Mouse (Mus musculus) midbrain, embryonic 15.5 days (tissue): Measurements from ENCODE around the gene Dnmt1. TPM values are rescaled to one million over a fixed set of nuclear protein-coding genes. Genes with fewer than 3 reads are reported as not detected.

ENCODE experiments used
- ATAC-seq: fragments of 200-750 bp; cut with Nextera tagmentation; replicated peaks from 2 replicates; pipeline ENCODE4 v1.8.0; 2017; ENCODE audit warnings: moderate TSS enrichment
- H3K27ac ChIP-seq: fragments of 300-500 bp; sonication (generic); 2 replicates; pipeline ENCODE4 v1.5.1; 2015; ENCODE audit warnings: mild to moderate bottlenecking, inconsistent platforms
- H3K27me3 ChIP-seq: fragments of 300-500 bp; sonication (generic); replicated peaks from 2 replicates; pipeline ENCODE4 v1.6.1; 2015; ENCODE audit warnings: inconsistent platforms
- H3K36me3 ChIP-seq: fragments of 300-500 bp; sonication (generic); replicated peaks from 2 replicates; pipeline ENCODE4 v1.6.1; 2015; ENCODE audit warnings: inconsistent platforms
- H3K4me1 ChIP-seq: fragments of 300-500 bp; sonication (generic); 2 replicates; pipeline ENCODE4 v1.6.1; 2015; ENCODE audit warnings: inconsistent platforms
- H3K4me2 ChIP-seq: fragments of 300-500 bp; sonication (generic); 2 replicates; pipeline ENCODE4 v1.6.1; 2015; ENCODE audit warnings: inconsistent platforms, mild to moderate bottlenecking, moderate library complexity
- H3K4me3 ChIP-seq: fragments of 300-500 bp; sonication (generic); 2 replicates; pipeline ENCODE4 v1.5.1; 2015; ENCODE audit warnings: mild to moderate bottlenecking, inconsistent platforms
- H3K9ac ChIP-seq: fragments of 300-500 bp; sonication (generic); 2 replicates; pipeline ENCODE4 v1.6.1; 2015; ENCODE audit warnings: mild to moderate bottlenecking, inconsistent platforms
- H3K9me3 ChIP-seq: fragments of 300-500 bp; sonication (generic); 2 replicates; pipeline ENCODE4 v1.6.1; 2016; ENCODE audit warnings: inconsistent platforms
- whole genome bisulfite sequencing: fragments of 180-500 bp; shearing (Covaris S2); methylation state at CpG from one replicate; pipeline ENCODE4 v1.1.7; 2015; ENCODE audit warnings: mixed read lengths; 5-methylcytosine and 5-hydroxymethylcytosine counted together
- microRNA-seq: library from miRNA; unstranded; fragments of <30 nt; microRNA quantifications from one replicate; pipeline ENCODE4, GENCODE M21; 2016
- polyA plus RNA-seq: library from polyadenylated mRNA; unstranded; fragments of >200 nt; fragmentation: Nextera tagmentation; extraction: Ambion mirVana; gene quantifications from 2 replicates; pipeline ENCODE4 v1.2.1, GENCODE M21; 2015

The Dnmt1 gene
- polyA plus RNA-seq, 1 experiment from 2014 or later, result 78.1 TPM

GRCm38 (mm10) chr9:20873521-20873920, 86.2 kb downstream of the Dnmt1 start:
- Histone ChIP-seq H3K4me1 (peaks cover 18% of the 10 kb centered on the region), H3K4me3 (no peak overlapping the region), H3K27ac (no peak overlapping the region), H3K9ac (no peak overlapping the region), H3K4me2 (no peak overlapping the region), H3K27me3 (peaks cover 21% of the 10 kb centered on the region), H3K36me3 (no peaks in the 10 kb centered on the region), H3K9me3 (no peaks in the 10 kb centered on the region)
- WGBS, result 90% methylated on average over 12 of the region's 12 CpGs
- ATAC-seq, result no peak

- no peaks in the 10 kb centered on the region for H3K36me3 ChIP-seq
- peaks cover 24% of the 10 kb centered on the region for H3K27me3 ChIP-seq
- ATAC-seq, result no peak
- H3K9me3 ChIP-seq, result no peaks in the 10 kb centered on the region
- H3K9ac ChIP-seq, result no peak overlapping the region
- no peak overlapping the region for H3K4me3 ChIP-seq
- no peak overlapping the region for H3K27ac ChIP-seq
- 88% methylated on average over 10 of the region's 10 CpGs for WGBS
- H3K4me2 ChIP-seq, result no peak overlapping the region
- H3K4me1 ChIP-seq, result peaks cover 18% of the 10 kb centered on the region
These were observed 86.7 kb downstream of the Dnmt1 start for GRCm38 (mm10) chr9:20872991-20873390.

GRCm38 (mm10) chr9:20870211-20871173, 89.2 kb downstream of the Dnmt1 start:
- Histone ChIP-seq H3K9me3 (no peaks in the 10 kb centered on the region), H3K27ac (no peak overlapping the region), H3K4me1 (peaks cover 3% of the 10 kb centered on the region; the same call in 1 of the 2 replicates), H3K36me3 (no peaks in the 10 kb centered on the region), H3K4me2 (no peak overlapping the region), H3K9ac (no peak overlapping the region), H3K27me3 (peaks cover 36% of the 10 kb centered on the region), H3K4me3 (no peak overlapping the region)
- 75% methylated on average over 12 of the region's 12 CpGs for WGBS
- ATAC-seq, result no peak

GRCm38 (mm10) chr9:20869246-20869645, 90.4 kb downstream of the Dnmt1 start:
- Histone ChIP-seq H3K9me3 (no peaks in the 10 kb centered on the region), H3K36me3 (no peaks in the 10 kb centered on the region), H3K4me2 (peak overlapping the region; percentile 47), H3K27ac (no peak overlapping the region), H3K9ac (no peak overlapping the region), H3K4me1 (peaks cover 3% of the 10 kb centered on the region; the same call in 1 of the 2 replicates), H3K27me3 (peaks cover 36% of the 10 kb centered on the region), H3K4me3 (peak overlapping the region; percentile 34)
- 9% methylated on average over 19 of the region's 19 CpGs for WGBS
- ATAC-seq, result no peak

- H3K4me3 ChIP-seq, result peak within 1 kb of the TSS; percentile 34
- peak; percentile 40; the same call in 1 of the 2 replicates for ATAC-seq
- no peaks in the 10 kb centered on the region for H3K36me3 ChIP-seq
- H3K27me3 ChIP-seq, result peaks cover 36% of the 10 kb centered on the region
- H3K9ac ChIP-seq, result no peak within 1 kb of the TSS
- WGBS, result 10% methylated on average over 53 of the region's 53 CpGs
- H3K27ac ChIP-seq, result no peak within 1 kb of the TSS
- peaks cover 3% of the 10 kb centered on the region; the same call in 1 of the 2 replicates for H3K4me1 ChIP-seq
- H3K4me2 ChIP-seq, result peak within 1 kb of the TSS; percentile 47
- H3K9me3 ChIP-seq, result no peaks in the 10 kb centered on the region
These were observed 91.2 kb downstream of the Dnmt1 start, which contains the start of gene A230050P20Rik for GRCm38 (mm10) chr9:20868448-20869001. Gene A230050P20Rik, plus strand, starts transcription at chr9:20868642.

GRCm38 (mm10) chr9:20866879-20867278, 92.8 kb downstream of the Dnmt1 start:
- Histone ChIP-seq H3K27ac (no peak overlapping the region), H3K27me3 (peaks cover 36% of the 10 kb centered on the region), H3K9me3 (no peaks in the 10 kb centered on the region), H3K36me3 (no peaks in the 10 kb centered on the region), H3K4me2 (no peak overlapping the region), H3K4me3 (no peak overlapping the region), H3K9ac (no peak overlapping the region), H3K4me1 (peaks cover 3% of the 10 kb centered on the region; the same call in 1 of the 2 replicates)
- no peak for ATAC-seq
- 59% methylated on average over 3 of the region's 3 CpGs for WGBS

GRCm38 (mm10) chr9:20862225-20862624, 97.5 kb downstream of the Dnmt1 start:
- Histone ChIP-seq H3K27me3 (peaks cover 9% of the 10 kb centered on the region; the same call in 1 of the 2 replicates), H3K4me2 (no peak overlapping the region), H3K27ac (no peak overlapping the region), H3K4me1 (no peaks in the 10 kb centered on the region), H3K4me3 (no peak overlapping the region), H3K36me3 (no peaks in the 10 kb centered on the region), H3K9me3 (no peaks in the 10 kb centered on the region), H3K9ac (no peak overlapping the region)
- ATAC-seq, result no peak
- WGBS, result 65% methylated on average over 4 of the region's 4 CpGs

- Histone ChIP-seq H3K4me2 (no peak overlapping the region), H3K4me1 (no peaks in the 10 kb centered on the region), H3K9ac (no peak overlapping the region), H3K4me3 (no peak overlapping the region), H3K27me3 (peaks cover 9% of the 10 kb centered on the region; the same call in 1 of the 2 replicates), H3K27ac (no peak overlapping the region), H3K36me3 (no peaks in the 10 kb centered on the region), H3K9me3 (no peaks in the 10 kb centered on the region)
- no peak for ATAC-seq
- 11% methylated on average over 4 of the region's 4 CpGs for WGBS
These were observed 97.9 kb downstream of the Dnmt1 start for GRCm38 (mm10) chr9:20861821-20862220.

- Histone ChIP-seq H3K9me3 (no peaks in the 10 kb centered on the region), H3K27ac (no peak overlapping the region), H3K4me3 (no peak overlapping the region), H3K36me3 (no peaks in the 10 kb centered on the region), H3K4me1 (no peaks in the 10 kb centered on the region), H3K4me2 (no peak overlapping the region), H3K27me3 (peaks cover 6% of the 10 kb centered on the region; the same call in 1 of the 2 replicates), H3K9ac (no peak overlapping the region)
- no peak for ATAC-seq
- 50% methylated on average over 6 of the region's 6 CpGs for WGBS
These were observed 99.8 kb downstream of the Dnmt1 start for GRCm38 (mm10) chr9:20859926-20860325.

Small RNA genes within 50 kb of the gene (microRNA-seq; reads per million reads assigned to microRNA genes)
- gene Mir7081, result 0.55 reads per million

Other genes starting within 250 kb of the Dnmt1 start
- gene Olfm2, start 213.5 kb downstream of the Dnmt1 start, polyA plus RNA-seq, result 209 and 213 TPM in 2 replicates
- 0.85 and 0.98 TPM in 2 replicates for gene Col5a3, start 144.8 kb downstream of the Dnmt1 start, polyA plus RNA-seq
- not detected in 2 replicates for gene Rdh8, start 141.4 kb downstream of the Dnmt1 start, polyA plus RNA-seq
- gene A230050P20Rik, start 91.2 kb downstream of the Dnmt1 start, polyA plus RNA-seq, result 6.8 and 7.3 TPM in 2 replicates
- 15.3 and 16.8 TPM in 2 replicates for gene Angptl6, start 80.2 kb downstream of the Dnmt1 start, polyA plus RNA-seq
- 49.1 and 50.5 TPM in 2 replicates for gene Ppan, start 71.7 kb downstream of the Dnmt1 start, polyA plus RNA-seq
- gene Eif3g, start 61.3 kb downstream of the Dnmt1 start, polyA plus RNA-seq, result 245 and 249 TPM in 2 replicates
- 11.3 and 11.7 TPM in 2 replicates for gene S1pr2, start 16.9 kb upstream of the Dnmt1 start, polyA plus RNA-seq
- gene Mrpl4, start 42.9 kb upstream of the Dnmt1 start, polyA plus RNA-seq, result 93.4 and 110 TPM in 2 replicates
- 3.3 and 3.9 TPM in 2 replicates for gene Icam1, start 56.1 kb upstream of the Dnmt1 start, polyA plus RNA-seq
- 0.27 TPM in 2 replicates for gene Icam4, start 69.5 kb upstream of the Dnmt1 start, polyA plus RNA-seq
- 1.8 TPM in 2 replicates for gene Icam5, start 72.2 kb upstream of the Dnmt1 start, polyA plus RNA-seq
- gene Zglp1, start 107.2 kb upstream of the Dnmt1 start, polyA plus RNA-seq, result 0.86 and 3.1 TPM in 2 replicates
- 1.9 and 2.4 TPM in 2 replicates for gene Gm49373, start 113.2 kb upstream of the Dnmt1 start, polyA plus RNA-seq
- gene Fdx1l, start 113.7 kb upstream of the Dnmt1 start, polyA plus RNA-seq, result 70.1 and 70.5 TPM in 2 replicates
- gene Gm38431, start 132.1 kb upstream of the Dnmt1 start, polyA plus RNA-seq, result 2.2 and 2.3 TPM in 2 replicates
- gene Raver1, start 132.1 kb upstream of the Dnmt1 start, polyA plus RNA-seq, result 35.0 and 36.1 TPM in 2 replicates
- gene Tyk2, start 171.4 kb upstream of the Dnmt1 start, polyA plus RNA-seq, result 12.5 TPM in 2 replicates
- gene Cdc37, start 190.1 kb upstream of the Dnmt1 start, polyA plus RNA-seq, result 215 and 226 TPM in 2 replicates
- 42.7 and 44.5 TPM in 2 replicates for gene Pde4a, start 205.8 kb upstream of the Dnmt1 start, polyA plus RNA-seq